Mouse (Mus musculus) retina, adult 2 months (tissue): ENCODE data around the gene Dock11.

Experiments
- DNase-seq: peaks from one replicate; pipeline ENCODE4 v3.0.0-alpha.2; 2012; ENCODE audit warnings: low read depth, low spot score

The Dock11 gene

GRCm38 (mm10) chrX:35888087-35888895 is at the start of gene Dock11:
TSS of gene Dock11 (plus strand) at chrX:35888832.
- no peak for DNase-seq

- DNase-seq: no peak
Measured at GRCm38 (mm10) chrX:35879703-35880102, 8.9 kb upstream of the Dock11 start.

- no peak for DNase-seq
Measured at GRCm38 (mm10) chrX:35888945-35889799, 540 bp downstream of the Dock11 start.

- DNase-seq: no peak
Measured at GRCm38 (mm10) chrX:35889800-35890106, 1.1 kb downstream of the Dock11 start.

- DNase-seq: no peak
Measured at GRCm38 (mm10) chrX:35891534-35892125, 3.0 kb downstream of the Dock11 start.

- no peak for DNase-seq
Measured at GRCm38 (mm10) chrX:35892377-35892776, 3.7 kb downstream of the Dock11 start.

- no peak for DNase-seq
Measured at GRCm38 (mm10) chrX:35897648-35898500, 9.2 kb downstream of the Dock11 start.

- DNase-seq: no peak
Measured at GRCm38 (mm10) chrX:35898501-35898766, 9.8 kb downstream of the Dock11 start.

GRCm38 (mm10) chrX:35904352-35904751 is 15.7 kb downstream of the Dock11 start:
- DNase-seq: no peak

GRCm38 (mm10) chrX:35906696-35907330 is 18.2 kb downstream of the Dock11 start:
- no peak for DNase-seq

- DNase-seq: no peak
Measured at GRCm38 (mm10) chrX:35919558-35919957, 30.9 kb downstream of the Dock11 start.

GRCm38 (mm10) chrX:35920096-35920607 is 31.5 kb downstream of the Dock11 start:
- no peak for DNase-seq

GRCm38 (mm10) chrX:35921922-35922321 is 33.3 kb downstream of the Dock11 start:
- DNase-seq: no peak

- DNase-seq: no peak
Measured at GRCm38 (mm10) chrX:35924705-35925264, 36.2 kb downstream of the Dock11 start.

- no peak for DNase-seq
Measured at GRCm38 (mm10) chrX:35930094-35930933, 41.7 kb downstream of the Dock11 start.

GRCm38 (mm10) chrX:35930934-35931406 is 42.3 kb downstream of the Dock11 start:
- DNase-seq: no peak

- DNase-seq: no peak
Measured at GRCm38 (mm10) chrX:35931945-35932344, 43.3 kb downstream of the Dock11 start.

GRCm38 (mm10) chrX:35932952-35933351 is 44.3 kb downstream of the Dock11 start:
- no peak for DNase-seq

GRCm38 (mm10) chrX:35938112-35938511 is 49.5 kb downstream of the Dock11 start:
- no peak for DNase-seq

- no peak for DNase-seq
Measured at GRCm38 (mm10) chrX:35946394-35946793, 57.8 kb downstream of the Dock11 start.
